Comparison of ENCODE assay signal across 8 mouse cellular contexts in genomic region chr5:34514218-34514566, GRCm38 (mm10). TPM values are rescaled to one million over a fixed set of nuclear protein-coding genes. Genes with fewer than 3 reads are reported as not detected.
A peak's percentile ranks its signal among the peaks of the same experiment; 100 is the strongest.
DNase-seq lines count a peak whose midpoint lies in the region; ATAC-seq lines count a peak whose summit lies in the region.

No protein-coding gene starts in this region.

- no peaks in the 10 kb centered on the region for H3K27me3 ChIP-seq in lung, embryonic 15.5 days
- peaks cover 24% of the 10 kb centered on the region for H3K27me3 ChIP-seq in forebrain, embryonic 10.5 days (ENCODE audit: poor library complexity, severe bottlenecking)
- H3K27me3 ChIP-seq in limb, embryonic 13.5 days: peaks cover 11% of the 10 kb centered on the region
- H3K27me3 ChIP-seq in neural tube, embryonic 15.5 days (replicated peaks): 0 out of 2 replicates have a peak, but pooled peaks cover 7% of the 10 kb centered on the region

- no peaks in the 10 kb centered on the region for H3K9me3 ChIP-seq in lung, embryonic 15.5 days
- no peaks in the 10 kb centered on the region for H3K9me3 ChIP-seq in forebrain, embryonic 10.5 days
- H3K9me3 ChIP-seq in limb, embryonic 13.5 days: 0 out of 2 replicates have a peak, but pooled peaks cover under 1% of the 10 kb centered on the region
- H3K9me3 ChIP-seq in neural tube, embryonic 15.5 days (replicated peaks): no peaks in the 10 kb centered on the region

- 15% methylated on average over 7 of the region's 7 CpGs for WGBS in lung, embryonic 15.5 days
- WGBS in forebrain, embryonic 10.5 days: 31% methylated on average over 7 of the region's 7 CpGs
- 20% methylated on average over 7 of the region's 7 CpGs for WGBS in limb, embryonic 13.5 days
- 21% methylated on average over 7 of the region's 7 CpGs for WGBS in neural tube, embryonic 15.5 days

- DNase-seq in lung, adult 18-20 months: no peak
- no peak for DNase-seq in forebrain, embryonic 10.5 days (ENCODE audit: extremely low spot score, low spot score)
- no peak for DNase-seq in yolk sac, embryonic 10.5 days (ENCODE audit: low spot score)
- DNase-seq in layer of hippocampus, postnatal 14 days (ENCODE audit: low spot score in 2 of 2): no peak
- no peak for DNase-seq in layer of hippocampus, postnatal 10 days (ENCODE audit: low spot score in 2 of 2)

- H3K4me2 ChIP-seq in lung, embryonic 15.5 days: peak overlapping the region; percentile 95
- peak overlapping the region; percentile 92 for H3K4me2 ChIP-seq in limb, embryonic 13.5 days (replicated peaks)
- H3K4me2 ChIP-seq in neural tube, embryonic 15.5 days: peak overlapping the region; percentile 88

- peaks cover 12% of the 10 kb centered on the region; the same call in 1 of the 2 replicates for H3K4me1 ChIP-seq in lung, embryonic 15.5 days
- peaks cover 17% of the 10 kb centered on the region for H3K4me1 ChIP-seq in forebrain, embryonic 10.5 days
- H3K4me1 ChIP-seq in limb, embryonic 13.5 days: peaks cover 10% of the 10 kb centered on the region
- H3K4me1 ChIP-seq in neural tube, embryonic 15.5 days: peaks cover 6% of the 10 kb centered on the region; the same call in 1 of the 2 replicates

- H3K27ac ChIP-seq in lung, embryonic 15.5 days: no peak overlapping the region
- H3K27ac ChIP-seq in forebrain, embryonic 10.5 days: peak overlapping the region; percentile 82; the same call in 1 of the 2 replicates
- H3K27ac ChIP-seq in limb, embryonic 13.5 days: no peak overlapping the region
- H3K27ac ChIP-seq in neural tube, embryonic 15.5 days (replicated peaks): no peak overlapping the region

- peak overlapping the region; percentile 29; the same call in 1 of the 2 replicates for H3K9ac ChIP-seq in lung, embryonic 15.5 days
- no peak overlapping the region for H3K9ac ChIP-seq in limb, embryonic 13.5 days
- no peak overlapping the region; the same call in 1 of the 2 replicates for H3K9ac ChIP-seq in neural tube, embryonic 15.5 days (replicated peaks)

- H3K4me3 ChIP-seq in lung, embryonic 15.5 days: peak overlapping the region; percentile 76
- H3K4me3 ChIP-seq in forebrain, embryonic 10.5 days: peak overlapping the region; percentile 75
- H3K4me3 ChIP-seq in limb, embryonic 13.5 days: peak overlapping the region; percentile 75
- peak overlapping the region; percentile 72 for H3K4me3 ChIP-seq in neural tube, embryonic 15.5 days (replicated peaks)

- no peak for ATAC-seq in lung, embryonic 15.5 days (ENCODE audit: borderline replicate concordance, extremely low read depth, low FRiP score, low TSS enrichment)
- ATAC-seq in limb, embryonic 13.5 days (ENCODE audit: low FRiP score, low read depth): no peak
- ATAC-seq in neural tube, embryonic 15.5 days (ENCODE audit: low FRiP score): peak; percentile 29; the same call in 1 of the 2 replicates

- H3K36me3 ChIP-seq in lung, embryonic 15.5 days: no peaks in the 10 kb centered on the region
- H3K36me3 ChIP-seq in forebrain, embryonic 10.5 days (replicated peaks): no peaks in the 10 kb centered on the region
- H3K36me3 ChIP-seq in limb, embryonic 13.5 days: no peaks in the 10 kb centered on the region
- H3K36me3 ChIP-seq in neural tube, embryonic 15.5 days: no peaks in the 10 kb centered on the region

RNA-seq across cellular contexts. Expression of gene Tnip2, which starts 0.4 kb away (rescaled TPM):
- 18.2 and 21.5 TPM in 2 replicates for polyA plus RNA-seq in lung, embryonic 15.5 days (2015; fragmentation: Nextera tagmentation; extraction: Ambion mirVana)
- polyA plus RNA-seq in forebrain, embryonic 10.5 days (2016; fragmentation: Nextera tagmentation; extraction: Ambion mirVana): 6.1 and 6.7 TPM in 2 replicates
- polyA plus RNA-seq in limb, embryonic 13.5 days (2015; fragmentation: Nextera tagmentation; extraction: Ambion mirVana): 14.4 and 17.6 TPM in 2 replicates
- 13.2 and 18.2 TPM in 2 replicates for polyA plus RNA-seq in neural tube, embryonic 15.5 days (2015; fragmentation: Nextera tagmentation; extraction: Ambion mirVana)
- total RNA-seq in layer of hippocampus, postnatal 14 days (2021): 10 to 100 TPM; 15.2 to 19.1 TPM
- total RNA-seq in layer of hippocampus, postnatal 10 days (2021): 10 to 100 TPM; 14.0 to 17.3 TPM

RNA-seq across cellular contexts. Expression of gene Sh3bp2, which starts 11.4 kb away (rescaled TPM):
- 6.9 and 8.1 TPM in 2 replicates for polyA plus RNA-seq in lung, embryonic 15.5 days (2015; fragmentation: Nextera tagmentation; extraction: Ambion mirVana)
- polyA plus RNA-seq in forebrain, embryonic 10.5 days (2016; fragmentation: Nextera tagmentation; extraction: Ambion mirVana): 7.7 and 11.7 TPM in 2 replicates
- 11.4 and 13.0 TPM in 2 replicates for polyA plus RNA-seq in limb, embryonic 13.5 days (2015; fragmentation: Nextera tagmentation; extraction: Ambion mirVana)
- 17.9 and 22.6 TPM in 2 replicates for polyA plus RNA-seq in neural tube, embryonic 15.5 days (2015; fragmentation: Nextera tagmentation; extraction: Ambion mirVana)
- 1 to 10 TPM; 6.0 to 6.8 TPM for total RNA-seq in layer of hippocampus, postnatal 14 days (2021)
- 10 to 100 TPM in 1 of 2 experiments, 1 to 10 TPM in 1; 9.8 to 11.4 TPM for total RNA-seq in layer of hippocampus, postnatal 10 days (2021)

RNA-seq across cellular contexts. Expression of gene Add1, which starts 59.3 kb away (rescaled TPM):
- 204 and 206 TPM in 2 replicates for polyA plus RNA-seq in lung, embryonic 15.5 days (2015; fragmentation: Nextera tagmentation; extraction: Ambion mirVana)
- polyA plus RNA-seq in forebrain, embryonic 10.5 days (2016; fragmentation: Nextera tagmentation; extraction: Ambion mirVana): 182 and 186 TPM in 2 replicates
- 185 and 200 TPM in 2 replicates for polyA plus RNA-seq in limb, embryonic 13.5 days (2015; fragmentation: Nextera tagmentation; extraction: Ambion mirVana)
- 205 and 222 TPM in 2 replicates for polyA plus RNA-seq in neural tube, embryonic 15.5 days (2015; fragmentation: Nextera tagmentation; extraction: Ambion mirVana)
- total RNA-seq in layer of hippocampus, postnatal 14 days (2021): 100 to 1,000 TPM; 376 to 400 TPM
- 100 to 1,000 TPM; 348 to 373 TPM for total RNA-seq in layer of hippocampus, postnatal 10 days (2021)
